Mouse (Mus musculus): ENCODE measurements around the gene Tk1.

DNA sequence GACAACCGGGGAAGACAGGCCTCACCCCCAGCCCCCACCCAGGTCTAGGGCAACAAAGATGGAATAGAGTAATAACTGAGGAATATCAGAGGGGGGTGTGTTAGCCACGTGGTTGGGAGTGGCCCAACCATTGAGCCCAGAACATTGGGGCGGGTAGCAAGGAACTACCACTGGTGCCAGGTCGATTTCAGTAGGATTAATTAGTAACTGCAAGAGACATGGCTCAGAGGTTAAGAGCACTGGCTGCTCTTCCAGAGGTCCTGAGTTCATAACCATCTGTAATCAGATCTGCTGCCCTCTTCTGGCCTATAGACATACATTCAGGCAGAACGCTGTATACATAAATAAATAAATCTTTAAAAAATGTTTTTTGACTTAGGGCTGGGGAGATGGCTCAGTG lies 20.7 kb upstream of the Tk1 start:
- TF ChIP-seq CTCF (IDR thresholded peaks at IDR 0.05; ENCODE audit: extremely low read depth, insufficient read depth, low read length): no peak
- no peak for TF ChIP-seq POLR2A (IDR thresholded peaks at IDR 0.05; ENCODE audit: extremely low read depth, insufficient read depth, low read length)
